Mouse (Mus musculus) C2C12 (cell line): ENCODE results near the gene Zc3hav1.
"Not testable (repeated sequence)": the region's sequence is repeated elsewhere in the genome, so short reads cannot be mapped to it uniquely, and the experiment has no call there.

Experiments used
- CTCF ChIP-seq: IDR thresholded peaks from one replicate; pipeline ENCODE4 v1.5.1; 2011; ENCODE audit not compliant: control insufficient read depth, insufficient read depth, insufficient read length
- USF1 ChIP-seq: IDR thresholded peaks from one replicate; pipeline ENCODE4 v1.6.1; 2011; ENCODE audit warnings: low read depth, mild to moderate bottlenecking, control low read depth, moderate library complexity

DNA sequence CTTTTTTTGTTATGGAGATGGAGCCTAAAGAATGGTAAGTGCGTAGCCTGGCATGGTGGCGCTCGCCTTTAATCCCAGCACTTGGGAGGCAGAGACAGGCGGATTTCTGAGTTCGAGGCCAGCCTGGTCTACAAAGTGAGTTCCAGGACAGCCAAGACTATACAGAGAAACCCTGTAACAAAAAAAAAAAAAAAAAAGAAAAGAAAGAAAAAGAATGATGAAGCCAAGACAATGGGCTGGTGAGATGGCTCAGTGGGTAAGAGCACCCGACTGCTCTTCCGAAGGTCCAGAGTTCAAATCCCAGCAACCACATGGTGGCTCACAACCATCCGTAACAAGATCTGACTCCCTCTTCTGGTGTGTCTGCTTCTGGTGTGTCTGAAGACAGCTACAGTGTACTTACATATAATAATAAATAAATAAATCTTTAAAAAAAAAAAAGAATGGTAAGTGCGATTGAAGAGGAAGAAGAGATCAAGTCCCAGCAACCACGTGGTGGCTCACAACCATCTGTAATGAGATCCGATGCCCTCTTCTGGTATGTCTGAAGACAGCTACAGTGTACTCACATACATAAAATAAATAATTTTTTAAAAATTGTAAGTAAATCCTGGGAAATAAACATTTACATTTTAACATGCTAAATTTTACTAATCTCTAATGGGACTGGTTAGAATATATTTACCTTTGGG lies 4.8 kb upstream of the Zc3hav1 start:
- TF ChIP-seq CTCF, USF1: not testable (repeated sequence)
